Mouse (Mus musculus) midbrain, embryonic 15.5 days (tissue): Measurements from ENCODE around the gene Slc39a7. TPM values are rescaled to one million over a fixed set of nuclear protein-coding genes. Genes with fewer than 3 reads are reported as not detected.

Experiments used
- ATAC-seq: fragments of 200-750 bp; cut with Nextera tagmentation; replicated peaks from 2 replicates; pipeline ENCODE4 v1.8.0; 2017; ENCODE audit warnings: moderate TSS enrichment
- H3K27ac ChIP-seq: fragments of 300-500 bp; sonication (generic); 2 replicates; pipeline ENCODE4 v1.5.1; 2015; ENCODE audit warnings: mild to moderate bottlenecking, inconsistent platforms
- H3K27me3 ChIP-seq: fragments of 300-500 bp; sonication (generic); replicated peaks from 2 replicates; pipeline ENCODE4 v1.6.1; 2015; ENCODE audit warnings: inconsistent platforms
- H3K36me3 ChIP-seq: fragments of 300-500 bp; sonication (generic); replicated peaks from 2 replicates; pipeline ENCODE4 v1.6.1; 2015; ENCODE audit warnings: inconsistent platforms
- H3K4me1 ChIP-seq: fragments of 300-500 bp; sonication (generic); 2 replicates; pipeline ENCODE4 v1.6.1; 2015; ENCODE audit warnings: inconsistent platforms
- H3K4me2 ChIP-seq: fragments of 300-500 bp; sonication (generic); 2 replicates; pipeline ENCODE4 v1.6.1; 2015; ENCODE audit warnings: inconsistent platforms, mild to moderate bottlenecking, moderate library complexity
- H3K4me3 ChIP-seq: fragments of 300-500 bp; sonication (generic); 2 replicates; pipeline ENCODE4 v1.5.1; 2015; ENCODE audit warnings: mild to moderate bottlenecking, inconsistent platforms
- H3K9ac ChIP-seq: fragments of 300-500 bp; sonication (generic); 2 replicates; pipeline ENCODE4 v1.6.1; 2015; ENCODE audit warnings: mild to moderate bottlenecking, inconsistent platforms
- H3K9me3 ChIP-seq: fragments of 300-500 bp; sonication (generic); 2 replicates; pipeline ENCODE4 v1.6.1; 2016; ENCODE audit warnings: inconsistent platforms
- WGBS: fragments of 180-500 bp; shearing (Covaris S2); methylation state at CpG from one replicate; pipeline ENCODE4 v1.1.7; 2015; ENCODE audit warnings: mixed read lengths; 5-methylcytosine and 5-hydroxymethylcytosine counted together
- polyA plus RNA-seq: library from polyadenylated mRNA; unstranded; fragments of >200 nt; fragmentation: Nextera tagmentation; extraction: Ambion mirVana; gene quantifications from 2 replicates; pipeline ENCODE4 v1.2.1, GENCODE M21; 2015

Gene Slc39a7
- polyA plus RNA-seq, 1 experiment from 2014 or later: 178 TPM

DNA sequence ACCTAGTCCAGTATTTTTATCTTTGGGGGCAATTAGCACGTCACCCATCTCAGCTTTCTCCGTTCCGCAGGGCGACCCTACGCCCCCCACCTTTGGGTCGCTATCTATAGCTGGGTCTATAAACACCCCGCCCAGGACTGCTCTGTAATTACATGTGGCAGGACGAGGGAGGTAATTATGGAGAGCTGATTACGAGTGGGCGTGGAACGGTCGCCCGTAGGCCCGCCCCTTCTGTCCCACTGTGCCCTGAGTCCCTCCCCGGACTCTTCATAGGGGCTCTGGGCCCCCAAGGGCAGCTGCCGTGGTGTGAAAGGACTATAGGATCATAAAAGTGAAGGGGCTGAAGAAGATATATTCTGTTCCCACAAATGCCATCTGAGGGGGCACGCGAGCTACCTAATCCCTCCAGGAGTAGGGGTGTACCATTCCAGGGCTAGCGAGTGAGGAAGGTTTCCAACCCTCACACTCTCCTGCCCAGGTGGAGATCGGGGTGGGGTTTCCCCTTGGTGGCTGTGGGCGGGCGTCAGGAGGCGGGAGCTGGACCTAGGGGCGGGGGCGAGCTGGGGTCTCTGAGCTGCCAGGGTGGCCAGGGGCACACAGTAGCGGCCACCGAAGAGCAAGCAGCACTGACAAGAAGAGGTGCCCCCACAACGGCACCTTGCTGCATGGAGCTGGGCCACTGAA is 7.5 kb upstream of the Slc39a7 start, which contains the start of gene Col11a2:
TSS of gene Col11a2 (plus strand) at position 560 of the 684 bp plus-strand sequence.
- Histone ChIP-seq H3K36me3 (peaks cover 23% of the 10 kb centered on the region), H3K4me1 (peaks cover 25% of the 10 kb centered on the region), H3K4me3 (peak within 1 kb of the TSS; percentile 23), H3K27ac (no peak within 1 kb of the TSS; the same call in 1 of the 2 replicates), H3K9me3 (no peaks in the 10 kb centered on the region), H3K9ac (peak within 1 kb of the TSS; percentile 33), H3K27me3 (no peaks in the 10 kb centered on the region), H3K4me2 (peak within 1 kb of the TSS; percentile 51)
- 13% methylated on average over 28 of the region's 28 CpGs for WGBS
- ATAC-seq: peak; percentile 62

- H3K4me3 ChIP-seq: peak overlapping the region; percentile 23
- peaks cover 31% of the 10 kb centered on the region for H3K4me1 ChIP-seq
- H3K27ac ChIP-seq: no peak overlapping the region
- H3K9me3 ChIP-seq: no peaks in the 10 kb centered on the region
- 9% methylated on average over 18 of the region's 21 CpGs for WGBS
- peaks cover 23% of the 10 kb centered on the region for H3K36me3 ChIP-seq
- no peaks in the 10 kb centered on the region for H3K27me3 ChIP-seq
- peak overlapping the region; percentile 51 for H3K4me2 ChIP-seq
- H3K9ac ChIP-seq: peak overlapping the region; percentile 33; the same call in 1 of the 2 replicates
- ATAC-seq: no peak
These were observed 7.0 kb upstream of the Slc39a7 start for GRCm38 (mm10) chr17:34038440-34038839.

DNA sequence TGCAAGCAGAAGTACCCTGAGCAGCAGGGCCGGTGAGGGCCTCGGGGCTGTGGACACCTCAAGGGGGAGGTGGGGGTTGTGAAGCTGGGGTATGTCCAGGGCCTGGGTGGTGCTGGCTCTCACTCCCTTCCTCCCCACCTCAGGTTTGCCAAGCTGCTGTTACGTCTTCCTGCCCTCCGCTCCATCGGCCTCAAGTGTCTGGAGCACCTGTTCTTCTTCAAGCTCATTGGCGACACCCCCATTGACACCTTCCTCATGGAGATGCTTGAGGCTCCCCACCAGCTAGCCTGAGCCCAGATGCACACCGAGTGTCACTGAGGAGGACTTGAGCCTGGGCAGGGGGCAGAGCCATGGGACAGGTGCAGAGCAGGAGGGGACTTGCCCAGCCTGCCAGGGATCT is 5.8 kb upstream of the Slc39a7 start:
- Histone ChIP-seq H3K4me2 (no peak overlapping the region), H3K4me3 (no peak overlapping the region), H3K27ac (no peak overlapping the region), H3K9me3 (no peaks in the 10 kb centered on the region), H3K9ac (no peak overlapping the region), H3K36me3 (peaks cover 23% of the 10 kb centered on the region), H3K27me3 (no peaks in the 10 kb centered on the region), H3K4me1 (peaks cover 42% of the 10 kb centered on the region)
- WGBS: 96% methylated on average over 7 of the region's 7 CpGs
- no peak for ATAC-seq

DNA sequence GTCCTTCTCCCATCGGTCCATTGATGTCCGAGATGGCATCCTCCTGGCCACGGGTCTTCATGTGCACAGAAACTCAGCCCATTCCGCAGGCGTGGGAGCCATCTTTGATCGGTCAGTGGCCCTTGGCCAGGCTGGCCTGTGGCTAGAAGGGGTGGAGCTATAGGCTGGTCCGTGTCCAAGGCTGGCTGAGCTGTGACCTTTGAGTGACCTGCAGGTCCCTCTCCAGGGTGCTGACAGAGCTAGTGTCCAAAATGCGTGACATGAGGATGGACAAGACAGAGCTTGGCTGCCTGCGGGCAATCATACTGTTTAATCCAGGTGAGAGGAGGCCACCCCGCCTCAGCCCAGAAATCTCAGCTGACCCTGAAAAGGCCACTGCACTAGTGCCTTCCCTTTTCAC is 5.2 kb upstream of the Slc39a7 start:
- Histone ChIP-seq H3K27ac (no peak overlapping the region), H3K9ac (no peak overlapping the region), H3K4me1 (peaks cover 42% of the 10 kb centered on the region), H3K4me2 (no peak overlapping the region), H3K4me3 (no peak overlapping the region), H3K36me3 (peaks cover 23% of the 10 kb centered on the region), H3K9me3 (no peaks in the 10 kb centered on the region), H3K27me3 (no peaks in the 10 kb centered on the region)
- 81% methylated on average over 10 of the region's 10 CpGs for WGBS
- no peak for ATAC-seq

DNA sequence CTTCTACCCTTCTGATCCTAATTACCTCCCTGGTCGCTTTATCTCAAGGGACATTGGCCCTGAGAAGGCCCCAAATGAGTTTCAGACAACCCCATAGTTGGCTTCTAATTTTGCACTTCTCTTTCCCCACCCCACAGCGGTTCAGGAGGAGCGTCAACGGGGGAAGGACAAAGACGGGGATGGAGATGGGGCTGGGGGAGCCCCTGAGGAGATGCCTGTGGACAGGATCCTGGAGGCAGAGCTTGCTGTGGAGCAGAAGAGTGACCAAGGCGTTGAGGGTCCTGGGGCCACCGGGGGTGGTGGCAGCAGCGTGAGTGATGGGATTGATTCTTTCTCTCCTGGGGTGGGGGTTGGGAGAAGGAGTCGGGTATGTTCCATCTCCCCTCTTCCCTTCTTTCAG is 4.0 kb upstream of the Slc39a7 start:
- Histone ChIP-seq H3K36me3 (peaks cover 23% of the 10 kb centered on the region), H3K27ac (no peak overlapping the region), H3K4me1 (peaks cover 46% of the 10 kb centered on the region), H3K4me2 (no peak overlapping the region), H3K27me3 (no peaks in the 10 kb centered on the region), H3K9ac (no peak overlapping the region), H3K9me3 (no peaks in the 10 kb centered on the region), H3K4me3 (no peak overlapping the region)
- ATAC-seq: no peak
- 88% methylated on average over 9 of the region's 9 CpGs for WGBS

DNA sequence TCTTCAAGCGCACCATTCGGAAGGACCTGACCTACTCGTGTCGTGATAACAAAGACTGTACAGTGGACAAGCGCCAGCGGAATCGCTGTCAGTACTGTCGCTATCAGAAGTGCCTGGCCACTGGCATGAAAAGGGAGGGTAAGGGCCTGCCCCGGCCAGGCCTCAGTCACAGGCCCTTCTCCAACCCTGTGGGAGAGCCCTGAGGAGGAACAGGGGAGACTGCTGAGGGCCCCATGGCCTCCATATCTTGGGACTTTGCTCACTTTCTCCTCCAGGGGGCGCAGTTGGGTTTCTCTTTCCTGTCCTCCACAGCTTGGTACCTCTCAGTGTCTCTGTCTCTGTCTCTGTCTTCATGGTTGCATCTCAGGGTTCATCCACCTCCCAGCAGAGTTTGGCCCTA is 2.6 kb upstream of the Slc39a7 start:
- no peaks in the 10 kb centered on the region for H3K27me3 ChIP-seq
- H3K4me2 ChIP-seq: no peak overlapping the region
- H3K36me3 ChIP-seq: peaks cover 27% of the 10 kb centered on the region
- H3K9ac ChIP-seq: no peak overlapping the region
- no peak overlapping the region for H3K4me3 ChIP-seq
- no peak for ATAC-seq
- WGBS: 76% methylated on average over 10 of the region's 10 CpGs
- no peak overlapping the region for H3K27ac ChIP-seq
- H3K4me1 ChIP-seq: peaks cover 50% of the 10 kb centered on the region
- no peaks in the 10 kb centered on the region for H3K9me3 ChIP-seq

GRCm38 (mm10) chr17:34033441-34033840 is 2.0 kb upstream of the Slc39a7 start:
- no peaks in the 10 kb centered on the region for H3K9me3 ChIP-seq
- no peak for ATAC-seq
- H3K4me1 ChIP-seq: peaks cover 50% of the 10 kb centered on the region
- peaks cover 32% of the 10 kb centered on the region for H3K36me3 ChIP-seq
- 93% methylated on average over 9 of the region's 9 CpGs for WGBS
- no peak overlapping the region for H3K27ac ChIP-seq
- peak overlapping the region; percentile 71; the same call in 1 of the 2 replicates for H3K4me3 ChIP-seq
- peak overlapping the region; percentile 80 for H3K4me2 ChIP-seq
- H3K9ac ChIP-seq: no peak overlapping the region
- no peaks in the 10 kb centered on the region for H3K27me3 ChIP-seq

- peaks cover 31% of the 10 kb centered on the region for H3K36me3 ChIP-seq
- peak overlapping the region; percentile 80 for H3K4me2 ChIP-seq
- H3K9ac ChIP-seq: peak overlapping the region; percentile 75
- no peak for ATAC-seq
- H3K4me1 ChIP-seq: peaks cover 50% of the 10 kb centered on the region
- no peaks in the 10 kb centered on the region for H3K27me3 ChIP-seq
- 48% methylated on average over 9 of the region's 9 CpGs for WGBS
- H3K9me3 ChIP-seq: no peaks in the 10 kb centered on the region
- peak overlapping the region; percentile 99; the same call in 1 of the 2 replicates for H3K27ac ChIP-seq
- peak overlapping the region; percentile 71 for H3K4me3 ChIP-seq
These were observed 1.3 kb upstream of the Slc39a7 start for GRCm38 (mm10) chr17:34032806-34033205.

- H3K27ac ChIP-seq: peak overlapping the region; percentile 99
- H3K4me3 ChIP-seq: peak overlapping the region; percentile 71
- 0 out of 2 replicates have a peak, but pooled peaks have one; percentile 1 for ATAC-seq
- H3K27me3 ChIP-seq: no peaks in the 10 kb centered on the region
- H3K36me3 ChIP-seq: peaks cover 26% of the 10 kb centered on the region
- H3K4me2 ChIP-seq: peak overlapping the region; percentile 80
- H3K9me3 ChIP-seq: no peaks in the 10 kb centered on the region
- under 1% methylated on average over 31 of the region's 48 CpGs for WGBS
- peaks cover 55% of the 10 kb centered on the region for H3K4me1 ChIP-seq
- peak overlapping the region; percentile 75 for H3K9ac ChIP-seq
These were observed 721 bp upstream of the Slc39a7 start for GRCm38 (mm10) chr17:34032174-34032632.

DNA sequence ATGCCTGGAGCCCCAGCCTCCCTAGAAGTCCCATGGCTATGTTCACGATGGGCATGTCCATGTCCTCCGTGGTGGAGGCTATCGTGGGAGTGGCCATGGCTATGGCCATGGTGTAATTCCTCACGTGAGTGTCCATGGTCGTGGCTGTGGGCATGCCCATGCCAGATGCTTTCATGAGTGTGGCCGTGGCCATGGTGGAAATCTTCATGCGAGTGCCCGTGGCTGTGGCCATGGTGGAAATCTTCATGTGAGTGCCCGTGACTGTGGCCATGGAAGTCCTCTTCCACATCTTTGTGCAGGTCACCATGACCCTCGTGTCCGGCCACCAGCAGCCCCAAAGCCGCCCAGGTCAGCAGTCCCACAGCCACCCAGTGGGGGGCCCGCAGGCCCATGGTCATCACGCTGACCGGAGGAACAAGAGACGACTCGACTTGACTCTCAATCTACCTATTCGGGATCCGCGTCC is 588 bp downstream of the Slc39a7 start:
- H3K9me3 ChIP-seq: no peaks in the 10 kb centered on the region
- no peak for ATAC-seq
- H3K4me2 ChIP-seq: peak overlapping the region; percentile 80
- no peaks in the 10 kb centered on the region for H3K27me3 ChIP-seq
- peak overlapping the region; percentile 89 for H3K9ac ChIP-seq
- H3K4me3 ChIP-seq: peak overlapping the region; percentile 71
- H3K4me1 ChIP-seq: peaks cover 68% of the 10 kb centered on the region
- H3K27ac ChIP-seq: peak overlapping the region; percentile 99
- peaks cover 14% of the 10 kb centered on the region for H3K36me3 ChIP-seq
- WGBS: 5% methylated on average over 20 of the region's 20 CpGs

GRCm38 (mm10) chr17:34029890-34030595 is 1.4 kb downstream of the Slc39a7 start:
- Histone ChIP-seq H3K27me3 (no peaks in the 10 kb centered on the region), H3K9ac (peak overlapping the region; percentile 89; the same call in 1 of the 2 replicates), H3K4me2 (peak overlapping the region; percentile 80), H3K36me3 (peaks cover 13% of the 10 kb centered on the region), H3K4me1 (peaks cover 77% of the 10 kb centered on the region), H3K27ac (0 out of 2 replicates have a peak overlapping the region, but pooled peaks have one; percentile 2), H3K4me3 (peak overlapping the region; percentile 71), H3K9me3 (no peaks in the 10 kb centered on the region)
- 60% methylated on average over 21 of the region's 21 CpGs for WGBS
- no peak for ATAC-seq

DNA sequence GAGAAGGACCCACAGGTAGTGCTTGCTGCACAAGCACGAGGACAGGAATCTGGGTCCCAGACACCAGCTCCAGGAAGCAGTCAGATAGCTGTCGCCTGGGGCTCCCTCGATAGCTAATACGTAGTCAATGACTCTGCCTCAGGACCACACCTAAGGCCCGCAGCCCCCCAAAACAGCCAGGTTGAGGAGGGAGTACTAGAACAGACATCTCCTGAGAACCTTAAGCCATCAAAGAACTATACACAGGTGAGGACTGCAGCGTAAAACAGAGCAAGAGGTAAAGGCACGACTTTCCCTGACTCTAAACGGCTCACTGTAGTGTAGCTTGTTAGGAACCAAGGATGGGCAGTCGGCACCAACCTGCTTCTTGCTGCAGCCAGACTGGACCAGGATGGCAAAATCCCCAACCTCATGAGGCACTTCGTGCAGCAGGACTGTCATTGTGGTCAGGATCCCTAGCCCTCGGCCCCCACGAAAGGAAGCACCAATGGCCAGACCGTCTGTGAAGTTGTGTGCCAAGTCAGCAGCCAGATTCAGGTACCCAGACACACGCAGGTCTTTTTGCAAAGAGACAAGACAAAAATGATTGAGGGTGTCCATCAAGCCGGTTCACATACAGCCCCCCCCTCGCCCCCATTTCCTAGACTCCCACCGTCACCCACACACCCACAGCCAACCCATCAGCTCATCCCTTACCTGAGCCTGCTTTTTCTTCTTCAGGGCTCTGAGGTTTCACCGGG is 2.2 kb downstream of the Slc39a7 start:
- H3K27me3 ChIP-seq: no peaks in the 10 kb centered on the region
- no peak for ATAC-seq
- H3K9ac ChIP-seq: no peak overlapping the region
- peak overlapping the region; percentile 90 for H3K4me2 ChIP-seq
- H3K4me1 ChIP-seq: peaks cover 78% of the 10 kb centered on the region
- H3K4me3 ChIP-seq: peak overlapping the region; percentile 71; the same call in 1 of the 2 replicates
- H3K27ac ChIP-seq: no peak overlapping the region
- 86% methylated on average over 18 of the region's 18 CpGs for whole genome bisulfite sequencing
- H3K9me3 ChIP-seq: no peaks in the 10 kb centered on the region
- H3K36me3 ChIP-seq: peaks cover 10% of the 10 kb centered on the region
